Comparison of ENCODE assay signal across 19 mouse cellular contexts in genomic region chr17:30570971-30571370, GRCm38 (mm10). TPM values are rescaled to one million over a fixed set of nuclear protein-coding genes. Genes with fewer than 3 reads are reported as not detected.
A peak's percentile ranks its signal among the peaks of the same experiment; 100 is the strongest.
DNase-seq lines count a peak whose midpoint lies in the region; ATAC-seq and TF ChIP-seq lines count a peak whose summit lies in the region.
"Had no signal": no experiment of that assay in that cellular context is flagged by ENCODE, and none has a peak within 500 bp of the region (broad histone marks: within the 10 kb centered on the region; RNA-seq: fewer than 3 reads in every experiment).

No protein-coding gene starts in this region.

- TF ChIP-seq POLR2A in myocyte (IDR thresholded peaks at IDR 0.05; ENCODE audit: insufficient read length, low read depth), result no peak

- H3K9ac ChIP-seq in heart, embryonic 12.5 days, result no peak overlapping the region
- no peak overlapping the region for H3K9ac ChIP-seq in lung, postnatal 0 days (replicated peaks; ENCODE audit: low read depth)
- H3K9ac ChIP-seq: forebrain, embryonic 12.5 days; hindbrain, embryonic 15.5 days; liver, embryonic 15.5 days; stomach, embryonic 15.5 days had no signal

- no peak for ATAC-seq in heart, embryonic 12.5 days (ENCODE audit: insufficient number of reproducible peaks, low FRiP score)
- ATAC-seq in lung, postnatal 0 days, result peak; percentile 46
- ATAC-seq: midbrain, embryonic 16.5 days had no signal

- TF ChIP-seq EP300 in lung, postnatal 0 days (IDR thresholded peaks at IDR 0.05), result no peak

- no peak overlapping the region for H3K27ac ChIP-seq in heart, embryonic 12.5 days (ENCODE audit: poor library complexity, severe bottlenecking)
- 0 out of 2 replicates have a peak overlapping the region, but pooled peaks have one; percentile 9 for H3K27ac ChIP-seq in lung, postnatal 0 days (ENCODE audit: low read length)
- H3K27ac ChIP-seq: forebrain, embryonic 12.5 days; heart, embryonic 10.5 days; hindbrain, embryonic 15.5 days; limb, embryonic 10.5 days; liver, embryonic 15.5 days; midbrain, embryonic 10.5 days; stomach, embryonic 15.5 days had no signal

- H3K27me3 ChIP-seq in heart, embryonic 12.5 days (replicated peaks), result no peaks in the 10 kb centered on the region
- H3K27me3 ChIP-seq in lung, postnatal 0 days (replicated peaks; ENCODE audit: insufficient read depth, low read length), result no peaks in the 10 kb centered on the region
- H3K27me3 ChIP-seq in myocyte (ENCODE audit: control insufficient read depth, insufficient read depth, insufficient read length), result no peaks in the 10 kb centered on the region
- H3K27me3 ChIP-seq: forebrain, embryonic 12.5 days; hindbrain, embryonic 15.5 days; liver, embryonic 15.5 days; stomach, embryonic 15.5 days had no signal

- TF ChIP-seq CTCF in lung, postnatal 0 days (IDR thresholded peaks at IDR 0.05), result no peak

- H3K79me2 ChIP-seq in myocyte (ENCODE audit: control insufficient read depth, insufficient read depth), result peaks cover 28% of the 10 kb centered on the region

- WGBS in heart, embryonic 12.5 days, result 42% methylated on average over 3 of the region's 3 CpGs
- WGBS in lung, postnatal 0 days, result 28% methylated on average over 3 of the region's 3 CpGs

- H3K9me3 ChIP-seq in heart, embryonic 12.5 days (replicated peaks), result no peaks in the 10 kb centered on the region
- no peaks in the 10 kb centered on the region for H3K9me3 ChIP-seq in lung, postnatal 0 days (ENCODE audit: low read length)
- H3K9me3 ChIP-seq: forebrain, embryonic 12.5 days; heart, embryonic 10.5 days; hindbrain, embryonic 15.5 days; limb, embryonic 10.5 days; liver, embryonic 15.5 days; midbrain, embryonic 10.5 days; stomach, embryonic 15.5 days had no signal

- H3K4me3 ChIP-seq in heart, embryonic 12.5 days, result no peak overlapping the region
- no peak overlapping the region for H3K4me3 ChIP-seq in lung, postnatal 0 days (ENCODE audit: low read depth, low read length)
- H3K4me3 ChIP-seq in myocyte, result no peak overlapping the region
- H3K4me3 ChIP-seq: forebrain, embryonic 12.5 days; heart, embryonic 10.5 days; hindbrain, embryonic 15.5 days; limb, embryonic 10.5 days; liver, embryonic 15.5 days; midbrain, embryonic 10.5 days; stomach, embryonic 15.5 days had no signal

- H3K4me1 ChIP-seq in heart, embryonic 12.5 days (replicated peaks), result peaks cover 28% of the 10 kb centered on the region
- H3K4me1 ChIP-seq in lung, postnatal 0 days (ENCODE audit: insufficient read depth, low read depth, low read length), result peaks cover 9% of the 10 kb centered on the region; the same call in 1 of the 2 replicates

- peak; percentile 82 for DNase-seq in heart, adult 11 months
- peak; percentile 81 for DNase-seq in lung, postnatal 0 days (ENCODE audit: low spot score)
- no peak for DNase-seq in lung, postnatal 25 days (ENCODE audit: low spot score)
- peak; percentile 11 for DNase-seq in NIH3T3 (ENCODE audit: low read depth)
- DNase-seq in urinary bladder, postnatal 25 days (ENCODE audit: low spot score), result no peak
- DNase-seq: cerebellum, adult 11-12 months; cerebellum, postnatal 10 days; liver; thymus, adult 2 months had no signal

- H3K36me3 ChIP-seq in heart, embryonic 12.5 days, result no peaks in the 10 kb centered on the region
- no peaks in the 10 kb centered on the region for H3K36me3 ChIP-seq in lung, postnatal 0 days (ENCODE audit: insufficient read depth, low read length)
- H3K36me3 ChIP-seq in myocyte (ENCODE audit: control insufficient read depth, insufficient read depth), result no peaks in the 10 kb centered on the region
- H3K36me3 ChIP-seq: forebrain, embryonic 12.5 days; heart, embryonic 10.5 days; hindbrain, embryonic 15.5 days; limb, embryonic 10.5 days; liver, embryonic 15.5 days; midbrain, embryonic 10.5 days; stomach, embryonic 15.5 days had no signal

- no peak overlapping the region for H3ac ChIP-seq in myocyte (ENCODE audit: control insufficient read depth, insufficient read length)

- H3K4me2 ChIP-seq in heart, embryonic 12.5 days, result no peak overlapping the region
- H3K4me2 ChIP-seq in lung, postnatal 0 days (replicated peaks; ENCODE audit: low read depth, low read length), result no peak overlapping the region
- H3K4me2 ChIP-seq in myocyte (ENCODE audit: low read depth), result peak overlapping the region; percentile 0
- H3K4me2 ChIP-seq: forebrain, embryonic 12.5 days; hindbrain, embryonic 15.5 days; liver, embryonic 15.5 days; stomach, embryonic 15.5 days had no signal

TF ChIP-seq in myocyte, 11 proteins besides CTCF, POLR2A, EP300 and RAD21:
- TF ChIP-seq TCF12 (IDR thresholded peaks at IDR 0.05; ENCODE audit: insufficient read depth, poor library complexity, severe bottlenecking) (no peak), CEBPB (IDR thresholded peaks at IDR 0.05; ENCODE audit: insufficient read depth, poor library complexity, severe bottlenecking) (no peak), MAX (IDR thresholded peaks at IDR 0.05; ENCODE audit: low read depth) (no peak), USF1 (IDR thresholded peaks at IDR 0.05; ENCODE audit: low read depth) (no peak), MYOG (IDR thresholded peaks at IDR 0.05; ENCODE audit: control insufficient read depth in 1 of 3, insufficient read depth in 1 of 3, insufficient read length in 2 of 3, low read depth in 2 of 3) (no peak), REST (IDR thresholded peaks at IDR 0.05; ENCODE audit: insufficient read depth, insufficient read length) (no peak), POLR2AphosphoS2 (IDR thresholded peaks at IDR 0.05; ENCODE audit: insufficient read length, low read depth) (no peak), SRF (IDR thresholded peaks at IDR 0.05; ENCODE audit: control insufficient read depth, insufficient read length, low read depth) (no peak), TCF3 (IDR thresholded peaks at IDR 0.05; ENCODE audit: insufficient read length, low read depth) (no peak)
TF ChIP-seq in myocyte: peak in this region for 0.

RNA-seq across cellular contexts. Expression of gene Btbd9, which starts 5.3 kb away (rescaled TPM):
- polyA plus RNA-seq in heart, embryonic 12.5 days (2016; fragmentation: Nextera tagmentation; extraction: Ambion mirVana), result 41.3 and 42.0 TPM in 2 replicates
- 40.6 and 41.7 TPM in 2 replicates for polyA plus RNA-seq in lung, postnatal 0 days (2015; fragmentation: Nextera tagmentation; extraction: Ambion mirVana)
- polyA plus RNA-seq in myocyte (2012; fragmentation: generic; extraction: Trizol), result 21.3 TPM

RNA-seq across cellular contexts. Expression of gene Dnah8, which starts 53.2 kb away (rescaled TPM):
- polyA plus RNA-seq in heart, embryonic 12.5 days (2016; fragmentation: Nextera tagmentation; extraction: Ambion mirVana), result 2.1 and 2.2 TPM in 2 replicates
- 9.8 and 10.7 TPM in 2 replicates for polyA plus RNA-seq in lung, postnatal 0 days (2015; fragmentation: Nextera tagmentation; extraction: Ambion mirVana)
- 0.08 TPM for polyA plus RNA-seq in myocyte (2012; fragmentation: generic; extraction: Trizol)

RNA-seq across cellular contexts. Expression of gene Glo1, which starts 55.7 kb away (rescaled TPM):
- 232 and 236 TPM in 2 replicates for polyA plus RNA-seq in heart, embryonic 12.5 days (2016; fragmentation: Nextera tagmentation; extraction: Ambion mirVana)
- polyA plus RNA-seq in lung, postnatal 0 days (2015; fragmentation: Nextera tagmentation; extraction: Ambion mirVana), result 159 and 161 TPM in 2 replicates
- polyA plus RNA-seq in myocyte (2012; fragmentation: generic; extraction: Trizol), result 181 TPM

Comparison
In these comparisons a context has a peak if more than half of its experiments do, and no peak if none do; other contexts are left out.
1. DNase-seq: peak in heart, adult 11 months (single experiment), lung, postnatal 0 days (single experiment) and NIH3T3 (single experiment); none in lung, postnatal 25 days (single experiment) and urinary bladder, postnatal 25 days (single experiment).